Mouse (Mus musculus): ENCODE data around the gene Tmem229a. TPM values are rescaled to one million over a fixed set of nuclear protein-coding genes. Genes with fewer than 3 reads are reported as not detected.
A peak's percentile ranks its signal among the peaks of the same experiment; 100 is the strongest.

Gene Tmem229a
- total and polyA plus RNA-seq, 2 experiments from 2014 or later = 0.38 TPM; not detected in 1

DNA sequence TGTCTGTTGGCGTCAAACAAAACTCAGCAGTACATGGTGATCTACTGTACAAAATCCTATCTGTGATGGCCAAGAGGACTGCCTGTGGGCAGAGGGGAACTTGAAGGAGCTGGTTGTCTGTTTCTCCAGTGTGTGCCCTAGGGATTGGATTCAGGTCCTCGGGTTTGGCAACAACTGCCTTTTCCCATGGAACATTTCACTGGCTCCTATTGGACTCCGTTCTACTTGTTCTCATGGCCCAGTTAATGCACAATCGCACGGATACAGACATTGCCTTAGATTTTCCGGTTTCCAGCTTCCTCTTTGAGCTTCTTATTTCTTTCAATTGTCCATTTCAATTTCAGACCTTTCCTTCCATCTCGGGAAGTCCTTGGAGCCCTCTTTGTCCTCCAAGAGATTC is 11.6 kb upstream of the Tmem229a start:
- Histone ChIP-seq H3K27ac (ENCODE audit: low read depth) (no peak overlapping the region), H3K27me3 (ENCODE audit: control insufficient read depth, insufficient read depth, low read length) (no peaks in the 10 kb centered on the region), H3K9ac (replicated peaks; ENCODE audit: low read depth, low read length) (no peak overlapping the region), H3K4me2 (ENCODE audit: low read depth, low read length) (no peak overlapping the region), H3K9me3 (replicated peaks; ENCODE audit: control insufficient read depth, low read length) (no peaks in the 10 kb centered on the region), H3K36me3 (replicated peaks; ENCODE audit: control insufficient read depth, insufficient read depth, low read length) (no peaks in the 10 kb centered on the region), H3K4me1 (ENCODE audit: control insufficient read depth, insufficient read depth) (no peaks in the 10 kb centered on the region), H3K4me3 (ENCODE audit: low read depth, low read length) (no peak overlapping the region)
- ATAC-seq (ENCODE audit: insufficient read depth, low read depth) = no peak
- DNase-seq (ENCODE audit: low spot score) = no peak
- no peak for TF ChIP-seq EP300 (IDR thresholded peaks at IDR 0.05; ENCODE audit: low read depth)
- no peak for TF ChIP-seq CTCF (IDR thresholded peaks at IDR 0.05; ENCODE audit: low read depth)
- WGBS = 77% methylated on average over 7 of the region's 7 CpGs

DNA sequence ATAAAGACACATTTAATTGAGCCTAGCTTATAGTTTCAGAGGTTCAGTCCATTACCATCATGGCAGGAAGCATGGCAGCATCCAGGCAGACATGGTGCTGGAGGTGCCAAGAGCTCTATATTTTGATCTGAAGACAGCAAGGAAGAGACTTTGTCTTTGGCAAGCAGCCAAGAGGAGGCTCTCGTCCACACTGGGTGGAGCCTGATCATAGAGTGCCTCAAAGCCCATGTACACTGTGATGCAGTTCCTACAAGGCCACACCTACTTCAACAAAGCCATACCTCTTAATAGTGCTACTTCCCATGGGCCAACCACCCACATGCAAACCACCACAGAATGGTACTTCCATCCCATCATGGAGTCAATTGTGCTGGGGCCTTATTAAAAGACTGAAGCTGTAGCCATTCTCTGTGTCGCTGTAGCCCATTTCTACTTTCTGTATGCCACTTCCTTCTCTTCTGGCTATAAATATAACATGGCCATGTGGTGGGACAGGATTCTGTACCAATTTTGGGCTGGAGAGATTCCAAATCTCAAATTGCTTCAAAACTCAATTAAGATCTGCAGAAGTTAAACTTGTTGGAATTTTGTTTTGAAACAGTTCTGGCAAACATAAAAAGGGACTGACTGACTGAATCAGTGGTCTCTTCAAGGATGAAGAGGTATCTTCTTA is 10.0 kb upstream of the Tmem229a start:
- WGBS = 55% methylated on average over 2 of the region's 2 CpGs
- Histone ChIP-seq H3K4me2 (ENCODE audit: low read depth, low read length) (no peak overlapping the region), H3K4me3 (ENCODE audit: low read depth, low read length) (no peak overlapping the region), H3K9me3 (replicated peaks; ENCODE audit: control insufficient read depth, low read length) (no peaks in the 10 kb centered on the region), H3K36me3 (replicated peaks; ENCODE audit: control insufficient read depth, insufficient read depth, low read length) (no peaks in the 10 kb centered on the region), H3K9ac (replicated peaks; ENCODE audit: low read depth, low read length) (no peak overlapping the region), H3K27ac (ENCODE audit: low read depth) (no peak overlapping the region), H3K27me3 (ENCODE audit: control insufficient read depth, insufficient read depth, low read length) (no peaks in the 10 kb centered on the region), H3K4me1 (ENCODE audit: control insufficient read depth, insufficient read depth) (no peaks in the 10 kb centered on the region)
- DNase-seq (ENCODE audit: low spot score) (no peak), ATAC-seq (ENCODE audit: insufficient read depth, low read depth) (no peak)
- TF ChIP-seq EP300 (IDR thresholded peaks at IDR 0.05; ENCODE audit: low read depth) (no peak), CTCF (IDR thresholded peaks at IDR 0.05; ENCODE audit: low read depth) (no peak)

DNA sequence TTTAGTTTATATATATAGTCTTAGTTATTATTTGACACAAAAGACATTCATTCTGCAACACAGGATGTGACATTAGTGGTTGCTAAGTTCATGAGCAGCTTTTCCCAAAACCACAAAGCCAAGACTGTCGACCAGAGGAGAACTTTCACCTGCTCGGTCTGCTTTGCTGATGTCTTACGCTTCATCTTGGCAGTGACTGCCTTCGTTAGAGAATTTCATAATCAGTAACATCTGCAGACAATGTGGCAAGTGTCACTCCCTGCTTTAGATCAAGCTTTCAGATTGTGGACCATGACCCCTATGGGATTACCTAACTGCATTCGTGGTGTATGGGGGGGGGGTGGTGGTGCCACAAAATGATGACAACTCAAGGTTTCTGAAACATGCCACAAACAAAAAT is 7.7 kb upstream of the Tmem229a start:
- H3K9ac ChIP-seq (replicated peaks; ENCODE audit: low read depth, low read length) = no peak overlapping the region
- no peak overlapping the region for H3K4me2 ChIP-seq (ENCODE audit: low read depth, low read length)
- DNase-seq (ENCODE audit: low spot score) (no peak), ATAC-seq (ENCODE audit: insufficient read depth, low read depth) (no peak)
- no peaks in the 10 kb centered on the region for H3K36me3 ChIP-seq (replicated peaks; ENCODE audit: control insufficient read depth, insufficient read depth, low read length)
- 76% methylated on average over 5 of the region's 5 CpGs for WGBS
- no peak for TF ChIP-seq CTCF (IDR thresholded peaks at IDR 0.05; ENCODE audit: low read depth)
- TF ChIP-seq EP300 (IDR thresholded peaks at IDR 0.05; ENCODE audit: low read depth) = no peak
- H3K4me1 ChIP-seq (ENCODE audit: control insufficient read depth, insufficient read depth) = no peaks in the 10 kb centered on the region
- no peaks in the 10 kb centered on the region for H3K27me3 ChIP-seq (ENCODE audit: control insufficient read depth, insufficient read depth, low read length)
- H3K27ac ChIP-seq (ENCODE audit: low read depth) = no peak overlapping the region
- no peak overlapping the region for H3K4me3 ChIP-seq (ENCODE audit: low read depth, low read length)
- H3K9me3 ChIP-seq (replicated peaks; ENCODE audit: control insufficient read depth, low read length) = no peaks in the 10 kb centered on the region

DNA sequence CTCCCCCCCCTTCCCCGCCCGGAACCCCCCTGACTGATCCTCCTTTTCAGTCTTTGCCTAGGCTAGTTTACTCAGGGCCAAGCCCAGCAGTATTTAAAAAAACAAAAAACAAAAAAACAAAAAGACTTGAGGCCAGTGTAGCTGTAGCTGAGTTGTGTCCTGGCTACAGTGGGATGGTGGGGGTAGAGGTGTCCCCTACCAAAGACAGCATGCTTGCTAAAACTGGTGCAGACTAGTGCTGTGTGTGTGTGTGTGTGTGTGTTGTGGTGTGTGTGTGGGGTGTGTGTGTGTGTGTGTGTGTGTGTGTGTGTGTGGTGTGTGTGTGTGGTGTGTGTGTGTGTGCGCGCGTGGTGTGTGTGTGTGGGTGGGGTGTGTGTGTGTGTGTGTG is 483 bp upstream of the Tmem229a start:
- Histone ChIP-seq H3K4me3 (ENCODE audit: low read depth, low read length) (peak overlapping the region; percentile 56), H3K4me2 (ENCODE audit: low read depth, low read length) (peak overlapping the region; percentile 98), H3K4me1 (ENCODE audit: control insufficient read depth, insufficient read depth) (peaks cover 14% of the 10 kb centered on the region; the same call in 1 of the 2 replicates), H3K27me3 (ENCODE audit: control insufficient read depth, insufficient read depth, low read length) (peaks cover 30% of the 10 kb centered on the region), H3K27ac (ENCODE audit: low read depth) (no peak overlapping the region), H3K36me3 (replicated peaks; ENCODE audit: control insufficient read depth, insufficient read depth, low read length) (no peaks in the 10 kb centered on the region), H3K9me3 (replicated peaks; ENCODE audit: control insufficient read depth, low read length) (no peaks in the 10 kb centered on the region), H3K9ac (replicated peaks; ENCODE audit: low read depth, low read length) (no peak overlapping the region)
- TF ChIP-seq CTCF (IDR thresholded peaks at IDR 0.05; ENCODE audit: low read depth) (no peak), EP300 (IDR thresholded peaks at IDR 0.05; ENCODE audit: low read depth) (no peak)
- DNase-seq (ENCODE audit: low spot score) (no peak), ATAC-seq (ENCODE audit: insufficient read depth, low read depth) (no peak)
- 33% methylated on average over 5 of the region's 5 CpGs for WGBS

GRCm38 (mm10) chr6:24955131-24955945 is 759 bp downstream of the Tmem229a start:
- Histone ChIP-seq H3K4me3 (ENCODE audit: low read depth, low read length) (peak overlapping the region; percentile 56), H3K9me3 (replicated peaks; ENCODE audit: control insufficient read depth, low read length) (no peaks in the 10 kb centered on the region), H3K4me1 (ENCODE audit: control insufficient read depth, insufficient read depth) (peaks cover 14% of the 10 kb centered on the region; the same call in 1 of the 2 replicates), H3K36me3 (replicated peaks; ENCODE audit: control insufficient read depth, insufficient read depth, low read length) (no peaks in the 10 kb centered on the region), H3K9ac (replicated peaks; ENCODE audit: low read depth, low read length) (0 out of 2 replicates have a peak overlapping the region, but pooled peaks have one; percentile 13), H3K27ac (ENCODE audit: low read depth) (no peak overlapping the region), H3K4me2 (ENCODE audit: low read depth, low read length) (peak overlapping the region; percentile 98), H3K27me3 (ENCODE audit: control insufficient read depth, insufficient read depth, low read length) (peaks cover 30% of the 10 kb centered on the region)
- TF ChIP-seq EP300 (IDR thresholded peaks at IDR 0.05; ENCODE audit: low read depth) (no peak), CTCF (IDR thresholded peaks at IDR 0.05; ENCODE audit: low read depth) (no peak)
- peak; percentile 7 for DNase-seq (ENCODE audit: low spot score)
- peak; percentile 68 for ATAC-seq (ENCODE audit: insufficient read depth, low read depth)
- WGBS = under 1% methylated on average over 89 of the region's 91 CpGs

Measured in heart, postnatal 0 days (tissue).